Mouse (Mus musculus): ENCODE measurements around the gene Tenm3. TPM values are rescaled to one million over a fixed set of nuclear protein-coding genes. Genes with fewer than 3 reads are reported as not detected.

Gene Tenm3
- total RNA-seq, 4 experiments from 2014 or later, result 10.5 to 12.2 (median 11.8) TPM

DNA sequence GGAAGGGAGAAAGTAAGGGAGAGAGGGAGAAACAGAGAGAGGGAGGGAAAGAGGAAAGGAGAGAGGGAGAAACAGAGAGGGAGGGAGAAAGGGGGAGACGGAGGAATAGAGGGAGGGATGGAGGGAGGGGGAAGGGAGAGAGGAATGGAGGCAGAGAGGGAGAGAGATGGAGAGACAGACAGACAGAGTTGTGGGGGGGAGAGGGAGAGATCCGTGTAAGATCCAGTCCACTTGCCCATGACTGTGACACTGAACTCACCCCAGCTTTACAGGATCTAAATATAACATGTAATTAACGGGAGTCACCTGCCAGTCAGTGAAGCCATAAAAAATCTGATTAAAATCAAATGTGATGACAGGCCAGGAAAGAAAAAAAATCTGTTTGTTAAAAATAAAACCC lies 172.9 kb downstream of the Tenm3 start:
- no peak for DNase-seq (ENCODE audit: low spot score in 2 of 2)

DNA sequence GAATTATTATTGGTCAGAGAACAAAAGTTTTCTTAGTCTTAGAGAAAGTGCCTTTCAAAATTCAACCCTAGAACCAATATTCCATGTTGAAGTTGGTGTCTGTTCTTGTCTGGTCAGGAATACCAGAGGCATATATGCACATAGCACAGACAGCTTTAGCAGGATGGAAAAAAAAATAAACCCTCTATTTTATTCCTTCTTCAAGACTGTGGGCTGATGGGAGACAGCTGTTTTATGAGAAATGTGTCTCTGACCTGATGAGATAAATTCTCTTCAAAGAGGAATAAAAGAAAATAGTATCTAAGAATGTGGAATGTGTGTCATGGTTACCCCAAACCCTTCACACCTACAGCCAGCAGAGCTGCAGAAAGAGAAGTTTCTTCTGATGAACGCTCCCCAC lies 173.4 kb downstream of the Tenm3 start:
- no peak for DNase-seq (ENCODE audit: low spot score in 2 of 2)

DNA sequence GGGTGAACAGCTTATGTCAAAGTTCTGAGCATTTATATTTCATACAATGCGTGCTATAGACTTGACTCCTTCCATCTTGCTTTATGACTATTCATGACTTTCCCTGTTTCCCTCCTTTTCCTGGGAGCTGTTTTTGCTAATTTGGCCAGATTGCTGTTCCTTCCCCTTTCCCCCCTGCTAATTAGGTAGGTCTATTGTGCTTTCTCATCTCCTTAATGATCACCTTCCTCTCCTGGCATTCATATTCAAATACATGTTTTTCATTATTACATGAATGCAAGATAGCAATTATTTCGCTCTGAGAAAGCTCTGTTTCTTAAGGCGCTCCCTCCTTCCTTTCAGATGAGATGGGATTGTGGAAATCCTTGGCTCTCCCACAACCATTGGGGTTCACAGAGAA lies 178.6 kb downstream of the Tenm3 start:
- DNase-seq (ENCODE audit: low spot score in 2 of 2), result no peak

DNA sequence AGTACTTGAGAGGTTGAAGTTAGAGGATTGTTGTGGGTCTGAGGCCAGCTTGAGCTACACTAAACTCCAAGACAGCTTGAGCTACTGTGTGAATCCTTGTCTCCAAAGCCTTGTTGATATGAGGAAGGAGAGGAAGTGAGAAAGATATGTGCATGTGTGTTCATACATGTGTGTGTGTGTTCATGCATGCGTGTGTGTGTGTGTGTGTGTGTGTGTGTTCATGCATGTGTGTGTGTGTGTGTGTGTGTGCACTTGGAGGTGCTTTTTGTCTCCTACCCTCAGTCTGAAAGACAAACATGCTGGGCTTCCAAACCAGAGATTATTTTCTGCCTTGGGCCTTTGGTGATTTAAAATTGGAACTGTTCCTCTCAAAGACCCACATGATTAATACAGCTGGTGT lies 184.5 kb downstream of the Tenm3 start:
- DNase-seq (ENCODE audit: low spot score in 2 of 2), result no peak

DNA sequence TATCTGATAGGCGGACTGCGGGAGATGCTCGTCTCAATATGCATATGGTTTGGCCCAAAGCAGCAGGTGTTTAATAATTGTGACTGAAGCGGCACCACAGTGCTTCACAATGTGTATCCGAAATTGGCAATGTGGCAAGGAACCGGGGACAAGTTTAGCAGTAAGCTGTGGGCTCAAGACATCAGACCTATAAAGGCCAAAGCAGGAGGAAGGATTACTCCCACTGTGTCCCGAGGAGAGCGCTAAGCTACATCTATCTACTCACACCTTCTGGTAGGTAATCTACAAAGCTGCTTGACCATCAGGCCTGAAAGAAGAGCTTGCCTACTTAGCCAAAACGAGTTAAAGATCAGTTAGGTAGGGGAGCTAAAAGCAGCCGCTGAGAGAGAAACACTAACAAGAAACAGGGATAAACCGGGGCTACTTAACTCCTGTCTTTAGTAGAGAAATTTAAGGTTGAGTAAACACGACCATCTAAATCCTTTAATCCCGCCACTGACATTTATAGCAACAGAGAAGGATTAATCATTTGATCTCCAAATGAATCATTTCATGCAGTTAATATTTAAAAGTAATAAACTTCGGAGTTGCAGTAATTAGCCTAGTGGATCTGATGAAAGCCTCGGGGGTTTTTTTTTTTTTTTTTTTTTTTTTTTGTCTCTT lies 188.2 kb downstream of the Tenm3 start:
- DNase-seq (ENCODE audit: low spot score in 2 of 2), result no peak

DNA sequence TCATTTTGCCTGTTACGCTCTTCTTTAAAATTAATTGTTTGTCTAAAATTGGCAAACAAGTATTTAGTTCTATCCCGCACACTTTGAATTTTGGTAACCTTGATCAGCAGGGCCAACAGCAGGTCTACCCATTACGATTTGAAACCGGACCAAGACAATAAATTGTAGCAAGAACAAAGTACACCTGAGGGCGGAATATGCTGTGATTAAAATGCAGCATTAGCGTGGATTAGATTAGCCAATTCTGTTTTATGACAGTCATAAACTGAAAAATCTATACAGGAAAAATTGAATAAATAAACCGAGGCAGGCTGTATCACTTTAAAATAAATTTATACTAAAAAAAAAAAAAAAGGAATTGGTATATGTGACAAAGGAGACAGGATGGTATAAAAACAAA lies 193.9 kb downstream of the Tenm3 start:
- DNase-seq (ENCODE audit: low spot score in 2 of 2), result no peak

DNA sequence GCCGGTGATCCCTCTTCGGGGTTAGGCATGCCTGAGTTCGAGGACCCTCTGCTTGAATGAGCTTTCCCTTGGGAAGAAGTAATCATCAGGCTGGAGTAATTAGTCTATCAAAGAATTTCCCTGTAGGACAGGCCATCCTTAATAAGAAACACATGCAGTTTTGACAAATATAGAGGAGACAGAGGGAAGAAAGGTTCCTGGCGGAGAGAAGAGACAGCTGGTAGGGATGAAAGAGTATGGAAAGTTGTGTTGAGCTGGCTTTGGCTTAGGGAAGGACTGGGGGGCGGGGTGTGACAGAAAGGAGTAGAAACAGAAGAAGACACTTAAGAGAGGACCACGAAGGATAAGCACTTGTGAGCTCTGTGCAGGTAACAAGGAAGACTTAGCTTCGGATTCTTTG lies 194.3 kb downstream of the Tenm3 start:
- DNase-seq (ENCODE audit: low spot score in 2 of 2), result no peak

DNA sequence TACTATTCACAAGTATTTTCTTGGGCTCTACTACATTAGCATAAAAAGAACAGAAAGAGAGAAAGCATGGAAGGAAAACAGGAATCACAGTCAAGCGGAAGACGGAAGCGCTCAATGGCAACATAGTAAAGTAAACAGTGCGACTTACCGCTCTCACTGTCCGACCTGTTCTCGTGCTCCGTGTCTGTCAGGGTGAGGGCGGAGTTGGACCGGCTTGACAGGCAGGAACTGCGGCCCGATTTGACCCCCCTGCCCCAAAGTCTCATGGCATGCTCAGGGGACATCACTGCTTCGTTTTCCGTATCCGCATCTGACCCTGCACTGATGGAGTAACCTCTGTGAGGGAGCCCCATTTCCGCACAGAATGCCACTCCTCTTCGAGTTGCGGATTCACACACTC lies 197.6 kb downstream of the Tenm3 start:
- no peak for DNase-seq (ENCODE audit: low spot score in 2 of 2)

DNA sequence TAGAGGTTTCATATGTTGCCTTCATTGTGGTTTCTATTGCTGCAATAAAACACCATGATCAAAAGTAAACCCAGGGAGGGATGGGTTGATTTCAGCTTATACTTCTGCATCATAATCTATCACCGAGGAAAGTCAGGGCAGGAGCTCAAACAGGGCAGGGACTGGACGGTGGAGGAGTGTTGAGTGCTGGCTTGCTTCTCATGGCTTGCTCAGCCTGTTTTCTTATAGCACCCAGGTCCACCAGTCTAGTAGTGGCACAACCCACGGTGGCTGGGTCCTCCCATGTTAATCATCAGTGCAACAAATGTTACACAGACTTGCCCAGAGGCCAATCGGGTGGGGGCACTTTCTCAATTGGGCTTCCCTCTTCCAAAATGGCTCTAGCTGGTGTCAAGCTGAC lies 205.6 kb downstream of the Tenm3 start:
- DNase-seq (ENCODE audit: low spot score in 2 of 2), result no peak

DNA sequence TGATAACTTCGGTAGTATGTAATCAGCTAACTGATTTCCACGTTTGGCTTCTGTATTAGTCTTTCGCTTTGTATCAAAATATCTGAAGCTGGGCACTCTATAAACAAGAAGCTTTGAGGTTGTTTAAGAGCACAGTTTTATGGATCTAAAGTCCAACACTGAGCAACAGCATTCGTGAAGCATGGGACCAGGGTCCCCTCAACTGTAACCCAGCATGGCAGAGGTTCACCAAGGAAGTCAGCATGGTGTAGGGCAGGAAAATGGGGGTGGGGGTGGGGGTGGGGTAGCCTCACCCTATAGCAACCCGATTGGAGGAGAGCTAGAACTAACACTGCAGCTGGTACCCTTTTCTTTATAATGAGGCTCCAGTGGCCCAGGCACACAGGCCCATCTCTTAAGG lies 206.8 kb downstream of the Tenm3 start:
- DNase-seq (ENCODE audit: low spot score in 2 of 2), result no peak

DNA sequence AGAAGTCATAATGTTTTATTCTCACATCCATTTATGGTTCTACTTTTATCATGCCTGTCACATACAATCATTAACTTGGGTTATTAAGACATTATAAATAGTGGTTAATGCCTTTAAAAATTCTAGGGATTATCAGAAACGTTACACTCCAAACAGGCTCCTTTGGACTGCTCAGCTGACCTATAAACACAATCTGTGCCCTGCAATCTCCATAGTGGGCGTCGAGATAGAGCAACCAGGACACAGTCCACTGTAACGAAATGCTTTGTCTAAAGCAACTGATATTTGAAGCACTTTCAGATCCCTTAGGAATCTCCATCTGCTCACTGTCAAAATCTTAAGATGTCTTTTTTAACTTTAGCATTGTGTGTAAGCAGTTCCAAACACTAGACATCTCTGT lies 207.9 kb downstream of the Tenm3 start:
- DNase-seq (ENCODE audit: low spot score in 2 of 2), result no peak

DNA sequence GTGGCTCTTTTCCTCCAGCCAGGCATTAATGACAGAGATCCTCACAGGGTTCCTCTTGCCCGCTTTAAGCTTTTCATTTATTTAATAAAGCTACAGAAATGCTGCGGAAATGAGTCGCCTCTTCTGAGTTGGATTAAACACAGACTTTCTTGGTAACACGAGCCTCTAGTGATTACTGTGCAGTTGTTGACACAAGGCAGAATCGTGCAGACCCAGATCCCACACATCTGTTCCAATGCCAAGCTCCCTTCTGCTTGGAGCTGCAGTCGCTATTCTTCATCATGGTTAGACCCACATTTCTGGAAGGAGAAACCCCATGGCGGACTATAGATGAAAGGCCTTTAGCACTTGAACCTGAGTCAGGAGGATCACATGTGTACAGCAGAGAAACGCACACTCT lies 210.3 kb downstream of the Tenm3 start:
- no peak for DNase-seq (ENCODE audit: low spot score in 2 of 2)

DNA sequence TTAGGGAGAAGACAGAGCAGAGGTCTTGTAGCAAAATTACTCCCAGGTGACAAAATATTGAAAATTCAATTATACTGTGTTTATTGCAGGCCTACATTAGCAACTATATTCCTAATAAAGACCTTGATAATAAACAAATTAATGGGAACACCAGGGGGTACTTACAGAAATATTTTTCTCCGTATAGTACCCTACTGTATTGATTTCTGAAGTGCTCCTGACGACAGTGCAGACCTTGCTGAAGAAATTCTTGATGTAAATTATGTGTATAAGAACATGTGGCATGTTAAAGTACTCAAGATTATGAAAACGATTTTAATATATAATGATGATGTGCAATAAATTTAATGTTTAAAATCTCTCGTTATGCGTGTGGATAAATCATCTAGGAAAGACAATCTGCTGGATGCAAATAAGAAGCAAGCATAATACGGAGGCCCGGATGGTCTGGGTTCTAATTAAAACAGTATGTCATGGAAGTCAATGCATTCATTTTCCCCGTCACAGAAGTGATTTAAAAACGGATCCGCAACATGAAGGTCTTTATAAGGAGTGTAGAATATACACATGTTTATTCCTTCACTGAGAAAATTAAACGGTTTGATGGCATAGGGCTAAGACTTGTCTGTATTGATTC lies 221.1 kb downstream of the Tenm3 start:
- no peak for DNase-seq (ENCODE audit: low spot score in 2 of 2)

DNA sequence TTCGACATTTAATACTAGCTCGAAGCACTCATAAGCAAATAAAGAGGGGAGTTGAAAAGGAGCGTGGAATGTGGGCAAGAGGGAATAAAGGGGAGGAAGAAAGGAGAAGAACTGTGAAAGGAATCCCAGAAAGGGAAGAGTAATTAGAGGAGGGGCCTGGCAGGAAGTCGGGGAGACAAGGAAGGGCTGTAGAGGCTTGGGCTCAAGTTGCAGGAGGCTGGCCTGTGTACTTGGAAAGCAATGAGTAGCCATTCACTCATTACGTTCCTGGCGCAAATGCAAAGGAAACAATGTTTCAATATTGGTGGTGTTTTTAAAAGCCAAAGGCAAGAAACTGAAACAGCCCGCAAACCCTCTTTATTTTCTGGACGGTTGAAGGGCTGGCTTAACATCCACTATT lies 228.7 kb downstream of the Tenm3 start:
- DNase-seq (ENCODE audit: low spot score in 2 of 2), result no peak

DNA sequence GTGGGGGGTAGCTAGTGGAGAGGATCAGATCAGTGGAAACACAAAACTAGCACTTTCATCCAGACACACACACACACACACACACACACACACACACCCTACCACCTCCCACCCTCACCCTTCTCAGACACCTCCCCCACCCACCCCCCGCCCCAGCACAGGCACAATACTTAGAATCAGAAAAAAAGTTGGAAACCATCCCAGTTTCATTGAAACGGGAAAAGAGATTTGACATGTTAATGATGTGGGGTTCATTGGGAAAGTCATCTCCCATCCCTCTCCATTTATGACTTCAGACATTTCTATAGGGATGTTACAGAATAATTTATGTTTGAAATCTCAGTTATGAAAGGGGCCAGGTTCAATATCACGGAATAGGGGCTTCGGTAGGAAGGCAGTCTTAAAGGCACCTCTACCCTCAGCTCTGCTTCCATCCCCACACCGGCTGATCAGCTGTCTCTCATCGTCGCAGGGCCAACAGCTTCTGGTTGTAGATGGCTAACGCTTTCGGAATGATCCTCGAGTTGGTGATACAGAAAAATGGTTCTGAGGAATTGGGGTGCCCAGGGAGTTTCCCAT lies 231.7 kb downstream of the Tenm3 start:
- DNase-seq (ENCODE audit: low spot score in 2 of 2), result no peak

DNA sequence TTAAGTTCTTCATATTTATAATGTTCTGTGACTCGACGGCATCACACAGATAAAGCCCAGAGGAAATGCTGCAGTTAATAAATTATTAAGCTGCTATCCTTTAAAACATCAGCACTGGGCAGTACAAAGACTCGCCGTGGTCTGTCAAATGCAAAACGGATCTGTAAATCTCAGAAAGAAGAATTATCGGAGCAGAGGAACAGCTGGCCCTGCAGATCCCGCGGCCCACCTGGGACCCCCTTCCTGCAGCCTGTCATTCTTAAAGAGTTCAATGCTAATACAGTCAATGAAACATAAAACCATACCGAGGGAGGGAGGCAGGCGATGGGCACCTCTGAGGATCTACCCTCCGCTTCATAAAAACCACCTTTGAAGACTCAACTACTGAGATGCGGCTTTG lies 232.6 kb downstream of the Tenm3 start:
- DNase-seq (ENCODE audit: low spot score in 2 of 2), result no peak

DNA sequence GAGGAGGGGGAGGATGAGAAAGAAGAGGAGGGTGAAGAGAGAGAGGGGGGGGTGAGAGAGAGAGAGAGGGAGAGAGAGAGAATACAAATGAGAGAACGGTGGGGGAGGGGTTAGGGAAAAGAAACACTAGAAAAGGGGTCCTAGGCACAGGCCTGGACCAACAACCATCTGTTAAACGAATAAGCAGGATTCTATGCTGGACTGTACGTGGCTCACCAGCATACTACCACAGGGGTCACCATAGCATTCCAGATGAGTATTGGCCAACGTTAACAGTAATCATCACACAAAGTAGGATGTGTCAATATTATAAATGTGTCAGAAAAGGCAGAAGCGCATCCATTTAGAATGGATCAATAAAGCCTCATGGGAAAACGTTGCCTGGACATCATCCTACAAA lies 233.4 kb downstream of the Tenm3 start:
- no peak for DNase-seq (ENCODE audit: low spot score in 2 of 2)

DNA sequence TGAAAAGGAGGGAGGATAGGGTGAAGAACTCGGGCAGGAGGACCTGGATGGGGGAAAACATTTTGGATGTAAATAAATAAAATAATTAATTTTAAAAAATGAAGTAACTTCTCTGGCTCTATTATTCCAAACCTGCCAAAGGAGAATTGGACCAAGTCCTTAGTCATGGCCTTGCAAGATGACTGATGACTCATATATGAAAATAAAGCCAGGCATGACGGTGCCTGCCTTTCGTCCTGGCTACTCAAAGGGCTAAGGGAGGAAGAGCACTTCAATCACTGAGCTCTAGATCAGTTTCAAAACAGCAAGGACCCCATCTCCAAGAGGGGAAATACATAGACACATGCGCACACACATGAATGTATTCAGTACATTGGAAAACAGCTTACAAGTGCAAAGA lies 234.1 kb downstream of the Tenm3 start:
- no peak for DNase-seq (ENCODE audit: low spot score in 2 of 2)

DNA sequence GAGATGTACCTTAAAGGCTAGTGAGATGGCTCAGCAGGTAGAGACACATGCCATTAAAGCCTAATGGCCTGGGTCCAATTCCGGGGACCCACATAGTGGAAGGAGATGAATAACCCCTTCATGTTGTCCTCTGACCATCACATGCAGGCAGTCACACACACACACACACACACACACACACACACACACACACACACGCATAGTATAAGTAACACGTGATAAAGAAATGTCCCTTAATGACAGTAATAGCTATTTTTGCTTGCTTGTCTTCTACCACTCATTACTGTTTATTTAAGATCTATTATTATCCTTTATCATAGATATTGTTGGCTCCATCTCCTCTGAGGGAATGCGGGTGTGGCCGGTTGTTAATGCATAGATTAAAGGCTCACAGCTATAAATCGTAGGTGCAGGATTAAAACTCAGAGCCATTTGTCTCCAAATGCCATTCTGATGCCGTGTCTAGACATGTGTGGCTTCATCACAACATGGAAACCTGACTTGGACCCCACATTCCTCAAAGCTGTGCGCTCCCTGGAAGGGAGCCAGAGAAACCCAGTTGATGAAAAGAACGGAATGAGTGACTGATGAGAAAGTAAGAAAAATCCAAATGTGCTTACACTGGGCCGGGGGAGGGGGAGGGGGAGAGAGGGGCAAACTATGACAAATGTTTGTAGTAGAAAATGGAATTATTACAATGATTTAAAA lies 239.4 kb downstream of the Tenm3 start:
- no peak for DNase-seq (ENCODE audit: low spot score in 2 of 2)

DNA sequence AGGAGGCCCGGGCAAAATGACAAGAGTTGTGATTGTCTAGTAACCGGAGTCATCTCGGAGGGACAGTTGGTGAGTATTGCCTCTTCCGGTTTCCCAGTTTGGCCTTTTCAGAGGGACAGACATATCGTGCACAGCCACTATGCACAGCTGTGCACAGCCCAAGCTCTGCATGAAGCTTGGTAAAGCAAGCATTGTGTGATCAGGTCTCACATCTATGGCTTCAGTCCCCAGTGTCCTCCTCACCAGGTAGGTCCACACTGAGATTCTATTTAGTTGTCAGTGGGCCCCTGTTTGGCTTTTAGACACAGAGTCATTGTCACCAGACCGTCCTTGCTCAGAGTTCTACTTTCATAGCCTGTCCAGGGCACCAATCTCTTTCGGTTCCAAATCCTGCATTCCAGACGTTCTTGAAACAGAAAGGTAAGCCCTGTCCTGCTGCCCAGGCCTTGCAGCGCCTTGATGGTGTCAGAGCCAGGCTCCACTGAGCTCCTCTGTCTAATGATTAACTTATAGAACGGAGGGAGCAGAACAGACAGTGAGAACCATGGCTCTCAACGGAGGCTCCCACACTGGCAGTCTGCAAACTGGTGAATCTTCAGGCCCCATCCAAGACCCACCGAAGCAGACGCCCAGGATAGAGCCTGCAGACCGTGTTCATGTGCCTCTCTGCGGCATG lies 240.4 kb downstream of the Tenm3 start:
- DNase-seq (ENCODE audit: low spot score in 2 of 2), result no peak

DNA sequence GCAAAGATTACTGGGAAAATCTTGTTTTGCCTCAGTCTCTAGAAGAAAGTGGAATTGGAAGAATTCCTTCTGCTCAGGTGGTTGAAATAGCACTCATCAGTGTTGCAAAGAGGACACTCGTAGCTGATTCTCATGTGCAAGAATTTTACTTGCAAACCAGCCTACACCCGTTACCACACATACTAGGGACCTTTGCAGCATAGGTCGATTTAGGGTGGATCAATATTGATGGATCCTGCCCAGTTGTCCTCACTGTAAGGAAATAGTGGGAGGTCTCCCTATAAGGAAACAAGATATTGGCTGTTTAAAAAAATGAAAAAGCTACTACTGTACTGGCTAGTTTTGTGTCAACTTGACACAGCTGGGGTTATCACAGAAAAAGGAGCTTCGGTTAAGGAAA lies 242.1 kb downstream of the Tenm3 start:
- no peak for DNase-seq (ENCODE audit: low spot score in 2 of 2)

DNA sequence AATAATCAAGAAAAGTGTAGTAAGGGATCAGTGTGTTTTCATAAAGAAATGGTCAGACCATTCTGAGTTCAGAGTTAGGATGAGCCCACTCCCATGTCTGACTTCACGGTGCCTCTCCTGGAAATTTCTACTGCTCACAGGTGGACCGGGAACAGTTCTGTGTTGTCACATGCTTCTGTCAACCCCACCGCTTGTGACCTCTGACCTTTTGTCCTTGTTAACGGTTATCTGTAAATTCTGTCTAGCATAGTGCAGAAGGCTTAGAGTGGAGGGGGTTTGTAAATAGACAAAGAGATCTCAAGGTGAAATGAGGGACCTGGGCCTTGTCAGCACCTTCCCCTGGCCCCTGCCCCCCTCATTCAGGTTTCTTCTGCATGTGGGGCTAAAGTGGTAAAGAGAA lies 244.7 kb downstream of the Tenm3 start:
- DNase-seq (ENCODE audit: low spot score in 2 of 2), result no peak

All from gastrocnemius, adult 8-10 months (tissue).